Mouse (Mus musculus) spleen, postnatal 36 days (tissue): Measurements from ENCODE around the gene Gm7714.
"Not testable (repeated sequence)": the region's sequence is repeated elsewhere in the genome, so short reads cannot be mapped to it uniquely, and the experiment has no call there.

Experiments
- DNase-seq, 2 experiments: peaks; one replicate each; pipeline ENCODE4 v3.0.0; 2022; ENCODE audit warnings: low spot score in 2 of 2, mixed read lengths in 1 of 2

Gene Gm7714

GRCm38 (mm10) chr5:88268619-88269018, at the start of gene Gm7714:
TSS of gene Gm7714 (plus strand) at chr5:88268919.
- no peak for DNase-seq

GRCm38 (mm10) chr5:88256475-88256874, 12.2 kb upstream of the Gm7714 start:
- no peak for DNase-seq

- DNase-seq: not testable (repeated sequence)
These were observed 42.6 kb downstream of the Gm7714 start for GRCm38 (mm10) chr5:88311307-88311706.

- DNase-seq: no peak
These were observed 48.3 kb downstream of the Gm7714 start, which contains the start of gene Prol1 for GRCm38 (mm10) chr5:88317012-88317411. TSS of gene Prol1 (plus strand) at chr5:88317312.
